Mouse (Mus musculus) ES-CJ7 (cell line): ENCODE measurements around the gene Hoxd1.

Source experiments
- DNase-seq: peaks from one replicate; pipeline ENCODE4 v3.0.0; 2011; ENCODE audit warnings: low read depth, low spot score

The Hoxd1 gene

DNA sequence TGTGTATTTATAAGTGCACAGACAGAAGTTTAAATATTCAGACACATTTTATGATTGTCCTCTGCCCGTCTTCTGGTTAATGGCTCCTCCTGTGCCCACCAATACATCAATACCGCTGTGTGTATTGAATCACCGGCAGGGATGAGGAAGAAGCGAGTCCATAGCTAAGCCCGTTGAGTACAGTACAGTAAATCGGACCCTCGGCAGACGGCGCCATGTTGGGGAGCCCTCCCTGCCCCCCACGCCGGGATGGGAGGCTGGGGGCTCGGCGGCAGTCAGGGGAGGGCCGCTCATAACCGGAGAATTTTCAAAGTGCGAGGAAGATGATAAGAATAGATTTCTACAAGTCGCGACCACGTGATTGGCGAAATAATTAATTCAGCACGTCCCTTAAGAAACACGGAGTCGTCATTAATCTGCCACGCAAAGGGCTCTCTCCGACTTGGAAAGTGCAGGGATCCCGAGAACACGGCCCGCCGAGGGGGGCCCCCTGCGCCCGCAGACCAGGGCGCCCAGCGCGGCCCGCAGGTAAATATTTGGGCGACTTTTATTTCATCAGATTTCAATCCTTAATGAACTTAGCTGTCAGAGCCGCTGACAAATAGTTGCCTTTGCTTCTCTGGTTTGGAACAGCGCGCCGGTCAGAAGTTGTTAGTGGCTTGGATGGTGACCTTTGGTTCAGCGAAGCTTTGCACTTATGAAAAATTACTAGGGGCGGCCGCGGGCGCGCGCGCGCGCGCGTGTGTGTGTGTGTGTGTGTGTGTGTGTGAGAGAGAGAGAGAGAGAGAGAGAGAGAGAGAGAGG, 30.1 kb upstream of the Hoxd1 start:
- DNase-seq, result no peak

DNA sequence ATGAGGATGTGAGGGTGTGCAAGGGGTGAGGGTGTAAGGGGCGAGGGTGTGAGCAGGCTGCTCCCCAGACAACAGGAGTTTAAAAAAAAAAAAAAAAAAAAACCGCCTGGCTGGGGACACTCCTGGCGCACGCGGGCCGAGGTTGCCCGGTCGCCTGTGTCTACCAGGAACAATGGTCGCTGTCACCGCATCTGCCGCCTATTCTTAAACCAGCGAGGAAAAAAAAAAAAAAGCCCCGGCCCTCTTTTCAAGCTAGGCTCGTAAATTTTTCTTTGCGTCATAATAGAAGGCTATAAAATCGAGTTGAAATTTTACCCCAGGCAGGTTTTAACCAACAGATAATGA, 29.5 kb upstream of the Hoxd1 start:
- no peak for DNase-seq

DNA sequence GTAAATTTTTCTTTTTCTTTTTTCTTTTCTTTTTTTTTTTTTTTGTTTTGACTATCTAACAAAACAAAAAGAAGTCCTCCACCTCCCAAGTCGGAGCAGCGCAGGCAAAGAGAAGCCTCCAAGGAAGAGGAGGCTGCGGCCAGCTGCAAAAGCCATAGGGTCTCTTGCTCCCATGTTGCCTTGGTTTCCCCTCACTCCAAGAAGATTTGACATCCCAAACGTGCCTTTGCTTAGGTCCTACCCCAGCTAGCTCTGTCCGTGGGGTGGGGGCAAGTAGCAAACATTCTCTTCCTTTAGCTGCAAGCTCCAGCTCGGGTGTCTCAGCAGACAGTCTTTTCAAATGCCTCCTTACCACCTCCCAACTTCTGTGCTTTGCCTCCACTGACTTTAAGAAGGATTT, 29.0 kb upstream of the Hoxd1 start:
- no peak for DNase-seq

DNA sequence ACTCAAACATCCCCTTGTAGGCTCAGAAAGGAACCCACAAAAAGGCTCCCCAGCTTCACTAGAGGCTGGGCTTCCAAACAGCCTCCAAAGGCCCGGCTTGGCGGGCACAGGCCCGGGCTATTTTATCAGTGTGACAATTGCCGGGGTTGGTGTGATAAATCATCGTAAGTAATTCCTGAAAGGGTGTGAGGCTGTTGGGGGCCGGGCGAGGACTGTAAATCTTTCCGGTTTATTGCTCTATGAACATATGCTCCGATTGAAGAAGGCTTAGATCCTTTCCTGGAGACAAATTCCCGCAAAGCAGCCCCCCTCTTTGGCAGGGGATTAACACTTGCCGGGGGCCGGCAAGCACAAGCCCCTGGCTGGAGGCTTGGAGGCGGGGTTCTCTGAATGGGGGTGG, 28.3 kb upstream of the Hoxd1 start:
- no peak for DNase-seq

DNA sequence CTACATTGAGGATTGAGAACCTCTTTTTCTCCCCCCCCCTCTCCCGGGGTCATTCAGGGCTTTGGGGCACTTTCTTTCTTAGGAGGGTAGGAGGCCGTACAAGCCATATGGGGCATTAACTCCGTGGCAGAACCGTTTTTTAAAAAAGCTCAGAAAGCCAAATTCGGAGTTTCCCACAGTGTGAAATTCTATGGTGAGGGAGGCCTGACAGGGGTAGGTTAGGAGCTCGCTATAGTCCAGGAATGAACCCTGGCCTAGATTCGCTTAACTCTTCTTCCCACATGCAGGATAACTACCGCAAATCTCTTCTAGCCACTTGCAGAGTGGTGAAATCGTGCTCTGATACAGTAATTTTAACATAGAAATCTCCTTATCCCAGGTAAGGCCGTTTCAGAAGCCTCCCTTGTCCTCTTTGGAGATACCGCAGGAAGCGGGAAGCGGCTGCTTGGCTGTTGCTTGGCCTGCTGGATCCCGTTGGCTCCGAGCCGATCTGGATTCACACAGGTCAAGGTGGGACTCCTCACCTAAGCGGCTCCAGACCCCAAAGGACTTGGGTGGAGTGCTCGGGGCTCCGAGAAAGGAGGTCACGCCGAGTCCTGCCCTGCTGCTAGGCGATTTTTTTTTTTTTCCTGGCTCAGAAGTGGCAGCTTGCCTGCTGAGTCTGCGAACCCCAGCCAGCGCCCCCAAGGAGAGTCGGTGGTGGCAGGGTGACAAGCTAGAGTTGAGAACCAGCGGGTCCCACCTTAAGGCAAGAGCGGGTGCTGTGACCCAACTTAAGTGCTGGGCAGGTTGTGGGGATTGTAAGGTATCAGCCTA, 27.6 kb upstream of the Hoxd1 start:
- no peak for DNase-seq

DNA sequence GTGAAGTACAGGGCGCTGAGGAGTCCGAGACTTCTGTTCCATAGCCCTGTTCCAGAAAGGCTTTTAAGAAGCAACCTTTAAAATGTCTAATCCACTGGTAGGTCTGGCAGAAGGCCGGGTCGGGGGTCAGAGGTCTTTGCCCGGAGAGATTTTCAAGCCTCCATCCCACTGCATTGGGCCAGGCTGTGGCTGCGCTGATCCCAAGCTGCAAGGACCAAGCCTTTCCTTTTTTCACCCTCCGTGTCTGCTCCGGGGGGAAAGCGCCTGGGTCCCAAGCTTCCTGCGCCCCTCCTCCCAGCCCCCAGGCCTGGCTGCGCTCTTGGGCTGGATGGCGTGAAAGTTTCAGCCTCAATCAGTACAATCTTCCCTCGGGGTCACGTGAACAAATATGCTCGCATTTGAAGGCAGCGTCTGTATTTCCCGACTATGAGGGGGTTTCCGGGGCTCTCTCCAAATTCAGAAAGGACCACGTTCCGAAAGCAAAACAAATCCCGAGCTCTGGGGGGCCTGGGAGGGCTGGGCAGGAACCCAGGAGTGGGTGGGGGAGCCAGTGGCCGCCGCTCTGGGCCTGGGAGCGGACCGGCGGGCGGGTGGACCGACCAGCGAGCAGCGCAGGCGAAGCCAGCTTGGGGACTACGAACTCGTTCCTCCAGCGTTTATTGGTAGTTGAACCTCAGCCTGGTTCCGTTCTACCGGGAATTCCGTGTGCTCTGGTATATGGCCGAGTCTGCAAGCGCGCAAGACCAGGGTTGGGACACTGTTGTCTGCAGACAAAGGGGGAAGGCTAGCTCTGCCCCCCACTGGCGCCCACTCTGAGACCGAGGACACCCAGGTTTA, 26.7 kb upstream of the Hoxd1 start:
- no peak for DNase-seq

DNA sequence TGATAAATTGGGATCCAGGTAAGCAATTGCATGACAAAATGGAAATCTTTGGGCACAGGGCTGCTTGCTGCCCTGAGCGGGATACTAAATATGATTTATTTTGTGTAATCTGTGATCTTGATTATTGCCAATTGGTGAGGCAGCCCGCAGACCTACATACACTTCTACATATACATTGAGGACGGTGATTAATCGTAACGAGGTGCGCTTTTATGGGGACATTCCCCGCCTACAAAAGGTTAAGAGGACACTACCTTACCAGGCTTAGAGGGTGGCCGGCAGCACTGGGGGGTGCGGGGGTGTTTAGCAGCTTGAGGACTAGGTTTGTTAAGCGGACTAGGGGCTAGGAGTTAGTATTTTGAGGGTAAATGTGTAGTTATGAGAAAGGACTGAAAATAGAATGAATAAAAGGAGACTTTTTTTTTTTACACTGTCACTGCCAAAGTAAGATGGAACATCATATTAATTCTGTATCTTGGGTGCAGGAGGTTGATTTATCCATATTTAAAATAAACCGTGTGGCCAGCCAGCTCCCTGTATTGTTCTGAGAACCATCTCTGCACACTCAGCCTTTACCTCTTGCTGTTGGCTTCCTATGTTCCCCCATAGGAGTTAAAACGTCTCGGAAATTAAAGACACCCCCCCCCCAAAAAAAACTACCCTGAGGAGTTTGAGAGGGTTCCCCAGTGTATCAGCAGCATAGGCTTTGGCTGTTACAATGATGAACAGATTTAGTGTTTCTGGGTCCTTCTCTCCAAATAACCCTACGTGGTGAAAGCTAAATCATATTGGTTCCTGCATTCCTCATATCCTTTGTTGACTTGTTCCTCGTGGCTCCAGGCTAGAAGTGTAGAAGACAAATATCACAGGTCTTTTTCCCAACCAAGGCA, 25.8 kb upstream of the Hoxd1 start:
- no peak for DNase-seq

DNA sequence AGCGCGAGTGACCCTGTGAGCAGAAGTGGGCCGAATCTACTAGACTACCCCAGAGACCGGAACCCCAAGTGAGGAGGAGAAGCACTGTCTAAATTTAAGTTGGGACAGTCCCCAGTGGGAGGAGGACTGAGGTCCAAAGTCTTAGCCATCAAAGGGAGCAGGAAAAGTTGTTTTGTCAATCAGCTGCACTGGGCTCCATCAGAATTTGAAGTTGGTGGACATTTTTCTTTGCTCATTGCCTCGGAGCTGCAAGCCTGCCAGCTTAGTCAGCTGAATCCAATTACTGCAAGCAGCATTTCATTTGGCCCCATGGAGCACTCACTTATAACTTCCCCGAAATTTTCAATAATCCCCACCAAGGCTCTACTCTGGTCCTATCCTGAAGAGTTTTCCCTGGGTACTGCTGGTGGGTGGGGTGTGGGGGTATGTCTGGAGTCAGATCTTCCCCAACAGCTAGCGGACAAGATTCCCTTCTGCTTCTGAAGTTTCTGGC, 25.2 kb upstream of the Hoxd1 start:
- no peak for DNase-seq

DNA sequence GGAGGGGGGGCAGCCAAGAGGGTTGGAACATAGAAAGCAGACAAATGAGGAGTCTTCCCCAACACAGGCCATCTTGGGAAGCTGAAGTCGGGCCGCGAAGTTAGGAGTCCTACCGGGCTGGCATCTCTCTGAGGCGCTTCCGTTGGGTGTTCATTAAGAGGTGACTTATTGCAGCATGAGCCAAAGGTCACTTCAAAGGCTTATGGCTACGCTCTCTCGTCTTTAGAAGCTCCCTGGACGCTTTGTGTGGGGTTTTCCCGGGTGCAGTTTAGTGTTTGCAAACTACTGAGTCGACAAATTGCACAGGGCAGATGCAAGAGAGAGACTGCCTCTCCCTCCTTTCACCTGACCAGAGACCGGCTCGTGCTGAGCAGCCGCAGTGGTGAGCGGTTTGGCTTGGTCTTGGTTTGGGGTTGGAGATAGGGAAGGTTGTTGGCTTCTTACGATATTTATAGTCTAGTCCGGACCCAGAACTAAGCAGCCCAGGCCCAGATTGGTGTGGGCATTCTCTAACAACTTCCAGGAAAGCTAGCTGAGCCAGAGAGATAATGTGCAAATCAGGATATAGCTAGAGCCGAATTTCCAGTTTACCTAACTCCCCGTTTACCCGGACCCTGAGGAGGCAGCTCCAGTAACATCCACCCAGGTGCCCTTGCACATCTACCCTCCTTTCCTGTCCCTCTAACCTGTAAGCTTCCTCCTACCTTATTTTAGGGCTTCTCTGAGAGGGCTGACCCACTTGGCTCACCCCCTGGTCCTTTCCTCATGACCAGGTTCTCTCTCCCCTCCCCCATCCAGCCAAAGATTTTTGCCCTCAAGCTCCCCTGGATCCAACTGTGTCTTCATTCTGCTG, 23.9 kb upstream of the Hoxd1 start:
- no peak for DNase-seq

DNA sequence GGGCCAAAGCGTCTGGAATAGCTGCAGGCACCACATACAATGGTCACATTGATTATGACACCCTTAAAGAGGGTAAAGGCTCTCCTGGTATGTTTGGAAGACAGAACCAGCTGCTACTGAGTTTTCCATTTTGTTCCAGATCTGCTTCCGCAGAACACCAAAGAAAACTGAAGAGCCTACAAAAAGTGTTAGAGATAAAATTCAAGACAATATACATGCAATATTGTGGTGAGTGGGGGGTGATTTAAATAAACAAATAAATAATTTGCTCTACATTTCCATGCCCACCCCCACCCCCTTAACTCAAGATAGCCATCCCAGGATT, 23.3 kb upstream of the Hoxd1 start:
- no peak for DNase-seq

DNA sequence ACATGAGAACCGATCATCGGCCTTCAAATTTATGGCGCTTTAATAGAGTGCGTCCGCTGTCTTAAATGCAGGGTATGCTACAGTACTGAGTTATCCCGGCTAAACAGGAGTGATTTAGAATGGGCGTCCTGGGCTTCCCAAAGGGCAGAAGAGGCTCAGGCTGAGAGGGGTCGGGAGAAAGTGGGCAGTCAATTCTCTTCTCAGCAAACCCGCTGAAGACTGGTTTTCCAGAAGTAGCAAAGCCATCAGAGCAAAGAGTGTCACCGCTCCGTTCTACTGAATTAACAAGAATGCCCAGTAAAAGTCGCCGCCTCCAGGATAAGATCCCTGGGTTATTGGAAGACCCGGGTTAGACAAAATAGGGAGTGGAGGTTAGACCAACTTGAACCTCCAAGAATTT, 22.9 kb upstream of the Hoxd1 start:
- DNase-seq, result no peak

DNA sequence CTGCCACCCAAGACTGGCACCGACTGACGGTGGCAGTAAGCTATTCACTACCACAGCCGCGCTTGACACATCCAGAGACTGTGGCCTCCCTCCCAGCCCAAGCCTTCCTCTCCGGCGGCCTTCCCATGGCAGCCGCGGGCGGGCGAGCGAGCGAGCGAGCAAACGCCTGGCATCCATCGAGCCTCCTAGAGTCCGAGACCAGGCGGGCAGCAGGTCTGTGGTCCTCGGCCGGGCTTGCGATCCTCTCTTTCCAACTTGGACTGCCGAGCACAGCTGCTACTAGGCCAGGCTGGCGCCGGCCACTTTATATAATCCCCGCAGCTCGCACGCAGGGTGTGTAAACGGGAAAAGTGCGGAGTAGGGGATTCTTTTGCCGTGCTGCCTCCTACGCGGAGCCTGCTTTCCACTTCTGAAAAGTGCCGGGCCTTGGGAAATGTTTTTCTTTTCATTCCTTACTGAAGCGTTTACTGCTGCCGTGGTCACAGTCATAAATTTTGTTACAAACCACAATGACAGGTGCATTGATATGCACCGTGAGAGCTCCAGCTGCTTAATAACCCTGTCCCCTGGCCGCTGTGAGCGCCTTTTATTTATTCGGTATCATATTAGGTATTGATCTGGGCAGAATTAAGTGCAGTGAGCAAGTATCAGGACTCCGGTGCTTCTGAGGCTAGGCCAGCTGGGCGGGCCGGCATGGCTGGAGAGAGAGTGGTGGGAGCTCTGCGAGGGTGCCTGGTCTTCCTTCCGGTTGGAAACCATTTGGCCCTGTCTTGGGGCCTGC, 22.3 kb upstream of the Hoxd1 start:
- peak; percentile 10 for DNase-seq

DNA sequence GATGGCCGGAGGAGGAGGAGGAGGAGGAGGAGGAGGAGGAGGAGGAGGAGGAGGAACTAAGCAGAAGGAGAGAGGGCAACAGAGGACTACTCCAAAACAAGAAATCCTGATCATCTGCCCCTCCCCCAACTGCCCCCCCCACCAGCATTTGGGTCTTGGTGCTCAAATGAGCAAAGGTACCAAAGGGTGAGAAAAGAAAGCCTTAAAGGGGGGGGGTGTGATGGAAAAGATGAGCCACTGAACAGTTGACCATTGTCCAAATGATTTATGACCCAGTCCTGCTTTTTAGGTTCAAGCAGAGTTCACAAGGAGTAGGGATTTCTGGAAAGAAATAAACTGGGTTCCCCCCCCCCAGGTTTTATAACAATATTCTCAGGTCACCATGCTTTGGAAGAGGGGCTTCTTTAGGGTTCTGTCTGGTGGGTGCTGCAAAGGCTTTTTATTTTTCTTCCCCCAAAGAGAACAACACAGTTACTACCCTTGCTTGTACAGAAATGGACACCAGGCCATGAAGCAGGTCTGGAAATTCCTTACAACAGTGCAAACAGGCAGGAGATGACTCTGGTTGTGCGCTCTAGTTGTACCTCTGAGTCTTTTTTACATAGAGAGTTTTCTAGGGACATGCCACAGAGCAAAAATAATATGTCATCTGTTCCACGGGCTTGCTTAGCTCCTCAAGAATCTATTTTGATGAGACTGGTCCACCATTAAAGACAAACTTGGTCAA, 21.4 kb upstream of the Hoxd1 start:
- DNase-seq, result no peak

DNA sequence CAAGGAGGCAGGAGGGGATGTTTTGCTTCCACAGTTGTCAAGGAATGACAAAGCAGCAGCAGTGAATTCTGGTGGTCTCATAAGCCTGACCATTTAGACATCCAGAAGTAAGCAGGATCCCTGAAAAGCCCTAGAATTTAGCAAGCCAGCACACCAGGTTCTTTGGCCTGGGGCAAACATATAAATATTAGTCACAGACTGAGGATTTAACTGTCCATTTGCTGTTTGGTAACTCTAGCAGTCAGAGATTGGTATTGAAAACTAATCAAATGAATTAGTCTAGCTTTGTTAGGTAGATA, 20.9 kb upstream of the Hoxd1 start:
- no peak for DNase-seq

DNA sequence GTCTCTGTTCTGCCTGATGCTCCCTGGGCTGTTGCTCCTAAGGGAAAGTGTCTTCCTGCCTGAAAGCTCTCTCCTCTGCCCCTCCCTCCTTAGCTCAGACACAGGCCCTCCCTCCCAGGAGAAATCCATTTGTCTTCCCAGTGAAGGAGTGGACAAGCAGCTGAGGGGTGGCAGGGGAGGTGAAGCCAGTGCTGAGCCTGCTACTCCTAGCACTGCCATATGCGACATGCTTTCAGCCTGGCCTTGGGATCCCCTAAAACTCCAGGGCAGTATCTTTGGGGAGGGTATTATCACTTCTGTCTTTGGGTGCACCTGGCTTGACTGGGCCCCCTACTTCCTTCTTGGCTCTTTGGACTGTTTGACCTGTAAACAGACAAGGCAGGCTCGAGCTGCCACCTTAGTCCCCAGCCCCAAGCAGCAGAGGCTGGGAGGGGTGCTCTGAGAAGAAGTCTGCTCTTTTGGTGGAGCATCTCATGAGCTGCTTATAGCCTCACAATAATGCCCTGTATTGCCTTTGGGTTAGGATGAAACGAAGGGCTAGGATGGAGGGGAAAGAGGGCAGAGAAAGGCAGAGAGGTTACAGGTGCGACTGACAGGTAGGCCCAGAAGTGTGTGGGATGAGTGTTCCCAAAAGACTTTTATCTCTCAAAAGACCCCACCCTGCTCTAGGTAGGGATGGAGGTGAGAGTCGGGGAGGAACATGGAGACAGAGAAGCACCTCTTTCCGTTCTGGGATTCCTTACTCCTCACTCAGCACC, 17.1 kb upstream of the Hoxd1 start:
- DNase-seq, result peak; percentile 24

DNA sequence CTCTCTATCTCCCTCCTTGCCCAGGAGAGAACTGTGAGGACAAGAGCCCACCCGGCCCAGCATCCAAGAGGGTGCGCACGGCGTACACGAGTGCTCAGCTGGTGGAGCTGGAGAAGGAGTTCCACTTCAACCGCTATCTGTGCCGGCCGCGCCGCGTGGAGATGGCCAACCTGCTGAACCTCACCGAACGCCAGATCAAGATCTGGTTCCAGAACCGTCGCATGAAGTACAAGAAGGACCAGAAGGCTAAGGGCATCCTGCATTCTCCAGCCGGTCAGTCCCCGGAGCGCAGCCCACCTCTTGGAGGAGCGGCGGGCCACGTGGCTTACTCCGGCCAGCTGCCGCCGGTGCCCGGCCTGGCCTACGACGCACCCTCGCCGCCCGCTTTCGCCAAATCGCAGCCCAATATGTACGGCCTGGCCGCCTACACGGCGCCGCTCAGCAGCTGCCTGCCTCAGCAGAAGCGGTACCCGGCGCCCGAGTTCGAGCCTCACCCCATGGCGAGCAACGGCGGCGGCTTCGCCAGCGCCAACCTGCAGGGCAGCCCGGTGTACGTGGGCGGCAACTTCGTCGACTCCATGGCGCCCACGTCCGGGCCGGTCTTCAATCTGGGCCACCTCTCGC, 16.4 kb upstream of the Hoxd1 start:
- DNase-seq, result peak; percentile 19

DNA sequence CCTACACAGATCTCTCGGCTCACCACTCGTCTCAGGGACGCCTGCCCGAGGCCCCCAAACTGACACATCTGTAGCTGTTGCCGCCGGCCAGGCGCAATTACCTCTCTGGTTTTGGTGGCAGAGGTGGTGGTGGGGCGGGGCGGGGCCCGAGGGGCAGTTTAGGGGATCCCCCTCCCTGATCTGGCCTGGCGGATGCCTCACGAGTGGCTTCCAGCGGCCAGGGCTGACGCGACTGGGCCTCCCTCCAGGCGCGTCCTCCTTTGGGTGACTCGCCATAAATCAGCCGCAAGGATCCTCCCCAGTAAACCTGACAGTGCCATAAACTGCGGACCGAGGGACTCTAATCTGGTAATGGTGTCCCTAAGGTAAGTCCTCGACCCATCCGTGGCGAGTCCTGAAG, 15.8 kb upstream of the Hoxd1 start:
- DNase-seq, result peak; percentile 14

DNA sequence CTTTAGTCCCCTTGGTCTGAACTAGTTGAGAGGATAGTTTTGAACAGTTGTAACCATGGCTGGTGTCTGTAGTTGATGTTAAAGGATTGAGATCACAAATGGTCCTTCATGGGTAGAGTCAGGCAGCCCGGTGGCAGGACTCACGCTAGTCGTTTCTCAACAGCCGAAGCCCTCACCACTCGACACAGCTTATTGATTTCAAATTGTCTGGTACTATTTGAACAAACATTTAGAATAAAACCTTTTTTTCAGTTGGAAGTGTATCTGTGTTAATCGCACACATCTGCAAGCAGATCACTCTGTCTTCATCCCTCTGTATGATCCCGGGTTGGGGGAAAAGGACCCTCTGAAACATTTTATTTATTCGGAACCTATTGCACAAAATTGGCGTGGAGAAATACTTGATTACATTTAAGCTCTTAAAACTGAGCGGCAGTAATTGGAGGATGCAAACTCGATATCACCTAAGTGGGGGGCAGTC, 15.1 kb upstream of the Hoxd1 start:
- no peak for DNase-seq
